Mouse (Mus musculus) neural tube, embryonic 15.5 days (tissue): ENCODE measurements around the gene 2310033P09Rik. TPM values are rescaled to one million over a fixed set of nuclear protein-coding genes. Genes with fewer than 3 reads are reported as not detected.
A peak's percentile ranks its signal among the peaks of the same experiment; 100 is the strongest.

Experiments
- ATAC-seq: fragments of 200-750 bp; cut with Nextera tagmentation; 2 replicates; pipeline ENCODE4 v1.8.0; 2017; ENCODE audit warnings: mild to moderate bottlenecking, moderate TSS enrichment, moderate library complexity; ENCODE audit not compliant: low FRiP score
- H3K27ac ChIP-seq: fragments of 300-500 bp; sonication (generic); replicated peaks from 2 replicates; pipeline ENCODE4 v1.5.1; 2015; ENCODE audit warnings: mild to moderate bottlenecking, inconsistent platforms
- H3K27me3 ChIP-seq: fragments of 300-500 bp; sonication (generic); replicated peaks from 2 replicates; pipeline ENCODE4 v1.6.1; 2015; ENCODE audit warnings: inconsistent platforms
- H3K36me3 ChIP-seq: fragments of 300-500 bp; sonication (generic); 2 replicates; pipeline ENCODE4 v1.6.1; 2015; ENCODE audit warnings: inconsistent platforms
- H3K4me1 ChIP-seq: fragments of 300-500 bp; sonication (generic); 2 replicates; pipeline ENCODE4 v1.6.1; 2015; ENCODE audit warnings: inconsistent platforms
- H3K4me2 ChIP-seq: fragments of 300-500 bp; sonication (generic); 2 replicates; pipeline ENCODE4 v1.6.1; 2015; ENCODE audit warnings: inconsistent platforms, mild to moderate bottlenecking, moderate library complexity
- H3K4me3 ChIP-seq: fragments of 300-500 bp; sonication (generic); replicated peaks from 2 replicates; pipeline ENCODE4 v1.5.1; 2015; ENCODE audit warnings: mild to moderate bottlenecking, inconsistent platforms
- H3K9ac ChIP-seq: fragments of 300-500 bp; sonication (generic); replicated peaks from 2 replicates; pipeline ENCODE4 v1.6.1; 2015; ENCODE audit warnings: mild to moderate bottlenecking, inconsistent platforms
- H3K9me3 ChIP-seq: fragments of 300-500 bp; sonication (generic); replicated peaks from 2 replicates; pipeline ENCODE4 v1.6.1; 2016; ENCODE audit warnings: inconsistent platforms
- WGBS: fragments of 180-500 bp; shearing (Covaris S2); methylation state at CpG from one replicate; pipeline ENCODE4 v1.1.7; 2015; ENCODE audit warnings: mixed read lengths; 5-methylcytosine and 5-hydroxymethylcytosine counted together
- polyA plus RNA-seq: library from polyadenylated mRNA; unstranded; fragments of >200 nt; fragmentation: Nextera tagmentation; extraction: Ambion mirVana; gene quantifications from 2 replicates; pipeline ENCODE4 v1.2.1, GENCODE M21; 2015

2310033P09Rik gene
- polyA plus RNA-seq = 27.3 and 28.6 TPM in 2 replicates

DNA sequence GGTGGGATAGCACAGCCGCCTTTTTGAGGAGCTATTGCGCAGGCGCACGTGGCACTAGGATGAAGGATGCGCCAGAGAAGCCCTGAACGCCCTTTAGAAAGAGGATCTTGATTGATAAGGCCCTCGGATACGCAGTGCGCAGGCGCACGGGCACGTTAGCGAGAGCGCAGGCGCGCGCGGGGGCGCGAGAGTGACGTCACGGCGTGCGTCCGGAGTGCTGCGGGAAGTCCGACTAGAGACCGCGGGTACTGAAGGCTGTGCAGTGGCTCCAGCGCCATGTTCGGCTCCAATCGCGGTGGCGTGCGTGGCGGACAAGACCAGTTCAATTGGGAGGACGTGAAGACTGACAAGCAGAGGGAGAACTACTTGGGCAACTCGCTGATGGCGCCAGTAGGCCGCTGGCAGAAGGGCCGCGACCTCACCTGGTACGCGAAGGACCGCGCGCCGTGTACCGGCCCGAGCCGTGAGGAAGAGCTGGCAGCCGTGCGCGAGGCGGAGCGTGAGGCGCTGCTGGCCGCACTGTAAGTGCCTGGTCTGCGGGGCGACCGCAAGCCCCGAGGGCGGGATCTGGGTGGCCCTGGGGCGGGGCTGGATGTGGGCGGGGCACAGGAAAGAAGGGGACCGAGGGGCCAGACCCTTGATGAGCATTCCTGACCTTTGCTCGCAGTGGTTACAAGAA is at the start of gene 2310033P09Rik:
Gene 2310033P09Rik, plus strand, starts transcription at position 169 of the 679 bp plus-strand sequence.
- no peaks in the 10 kb centered on the region for H3K27me3 ChIP-seq
- H3K4me2 ChIP-seq = peak within 1 kb of the TSS; percentile 91
- under 1% methylated on average over 67 of the region's 67 CpGs for WGBS
- H3K36me3 ChIP-seq = peaks cover 59% of the 10 kb centered on the region
- peaks cover 28% of the 10 kb centered on the region for H3K4me1 ChIP-seq
- peak within 1 kb of the TSS; percentile 84 for H3K9ac ChIP-seq
- ATAC-seq = peak; percentile 89
- H3K27ac ChIP-seq = peak within 1 kb of the TSS; percentile 92
- H3K4me3 ChIP-seq = peak within 1 kb of the TSS; percentile 85
- no peaks in the 10 kb centered on the region for H3K9me3 ChIP-seq

DNA sequence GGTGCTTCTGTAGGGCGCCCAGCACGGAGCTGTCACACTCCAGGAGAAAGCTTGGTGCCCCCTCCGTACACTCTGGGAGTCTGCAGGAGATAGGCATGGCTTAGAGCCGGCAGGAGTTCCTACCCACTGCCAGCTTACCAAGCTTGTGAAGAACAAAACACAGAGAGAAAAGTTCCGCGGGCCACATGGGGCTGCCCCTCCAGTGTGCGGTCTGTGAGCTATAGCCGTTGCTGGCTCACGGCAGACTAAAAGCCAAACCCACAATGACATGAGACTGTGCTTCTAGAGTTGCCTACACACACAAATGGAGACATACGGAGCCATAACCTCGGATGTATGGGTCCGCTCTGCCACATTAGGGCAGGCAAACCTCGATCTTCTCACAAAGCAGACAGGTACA is 49.0 kb upstream of the 2310033P09Rik start:
- peaks cover 16% of the 10 kb centered on the region for H3K4me1 ChIP-seq
- no peaks in the 10 kb centered on the region for H3K27me3 ChIP-seq
- H3K27ac ChIP-seq = no peak overlapping the region
- peaks cover 25% of the 10 kb centered on the region; the same call in 1 of the 2 replicates for H3K36me3 ChIP-seq
- 94% methylated on average over 13 of the region's 13 CpGs for WGBS
- no peak for ATAC-seq
- H3K4me3 ChIP-seq = no peak overlapping the region
- H3K9me3 ChIP-seq = no peaks in the 10 kb centered on the region
- H3K4me2 ChIP-seq = no peak overlapping the region
- H3K9ac ChIP-seq = no peak overlapping the region

DNA sequence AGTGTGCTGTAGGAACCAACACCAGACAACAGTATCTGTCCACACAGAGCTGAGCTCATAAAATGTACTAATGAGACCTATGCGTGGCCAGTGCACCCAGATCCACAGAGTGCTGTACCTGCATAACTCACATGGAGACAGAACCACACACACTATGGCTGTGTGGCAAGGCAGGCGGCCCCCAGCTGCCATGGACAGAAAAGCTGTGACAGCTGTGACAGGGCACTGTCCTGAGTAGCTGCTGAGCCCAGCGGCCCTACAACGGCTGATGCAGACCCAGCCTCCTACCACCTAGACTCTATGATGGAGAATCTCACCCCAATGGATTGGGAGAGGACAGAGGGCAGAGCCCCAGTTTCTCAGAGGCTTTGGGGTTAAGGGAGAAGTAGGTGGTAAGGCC is 48.6 kb upstream of the 2310033P09Rik start:
- H3K9ac ChIP-seq = 0 out of 2 replicates have a peak overlapping the region, but pooled peaks have one; percentile 7
- no peak overlapping the region for H3K4me3 ChIP-seq
- no peaks in the 10 kb centered on the region for H3K27me3 ChIP-seq
- peaks cover 20% of the 10 kb centered on the region for H3K4me1 ChIP-seq
- no peak overlapping the region for H3K4me2 ChIP-seq
- no peaks in the 10 kb centered on the region for H3K9me3 ChIP-seq
- H3K27ac ChIP-seq = no peak overlapping the region
- peaks cover 25% of the 10 kb centered on the region; the same call in 1 of the 2 replicates for H3K36me3 ChIP-seq
- no peak for ATAC-seq
- 92% methylated on average over 4 of the region's 4 CpGs for WGBS

DNA sequence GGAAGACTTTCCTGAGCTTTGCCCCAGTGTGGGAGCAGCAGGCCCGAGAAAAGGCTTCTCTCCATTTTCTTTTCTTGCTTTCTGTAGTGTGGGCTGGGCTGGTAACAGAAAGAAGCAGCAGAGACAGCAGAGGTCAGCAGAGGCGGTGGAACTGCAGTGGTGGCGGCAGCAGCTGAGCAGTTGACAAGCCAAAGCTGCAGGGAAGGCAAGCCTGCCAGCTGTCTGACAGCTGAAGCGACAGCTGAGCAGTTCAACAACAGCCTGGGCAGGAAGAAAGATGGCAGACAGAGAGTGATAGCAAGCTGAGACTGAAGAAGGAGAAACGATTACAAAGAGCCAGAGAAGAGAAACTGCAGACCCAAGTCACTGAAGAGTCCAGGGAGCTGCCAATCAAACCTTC is 46.7 kb upstream of the 2310033P09Rik start:
- Histone ChIP-seq H3K4me1 (peaks cover 20% of the 10 kb centered on the region), H3K27ac (no peak overlapping the region), H3K36me3 (peaks cover 18% of the 10 kb centered on the region; the same call in 1 of the 2 replicates), H3K27me3 (no peaks in the 10 kb centered on the region), H3K9ac (no peak overlapping the region), H3K4me3 (no peak overlapping the region), H3K4me2 (no peak overlapping the region), H3K9me3 (no peaks in the 10 kb centered on the region)
- 81% methylated on average over 5 of the region's 5 CpGs for WGBS
- ATAC-seq = no peak

DNA sequence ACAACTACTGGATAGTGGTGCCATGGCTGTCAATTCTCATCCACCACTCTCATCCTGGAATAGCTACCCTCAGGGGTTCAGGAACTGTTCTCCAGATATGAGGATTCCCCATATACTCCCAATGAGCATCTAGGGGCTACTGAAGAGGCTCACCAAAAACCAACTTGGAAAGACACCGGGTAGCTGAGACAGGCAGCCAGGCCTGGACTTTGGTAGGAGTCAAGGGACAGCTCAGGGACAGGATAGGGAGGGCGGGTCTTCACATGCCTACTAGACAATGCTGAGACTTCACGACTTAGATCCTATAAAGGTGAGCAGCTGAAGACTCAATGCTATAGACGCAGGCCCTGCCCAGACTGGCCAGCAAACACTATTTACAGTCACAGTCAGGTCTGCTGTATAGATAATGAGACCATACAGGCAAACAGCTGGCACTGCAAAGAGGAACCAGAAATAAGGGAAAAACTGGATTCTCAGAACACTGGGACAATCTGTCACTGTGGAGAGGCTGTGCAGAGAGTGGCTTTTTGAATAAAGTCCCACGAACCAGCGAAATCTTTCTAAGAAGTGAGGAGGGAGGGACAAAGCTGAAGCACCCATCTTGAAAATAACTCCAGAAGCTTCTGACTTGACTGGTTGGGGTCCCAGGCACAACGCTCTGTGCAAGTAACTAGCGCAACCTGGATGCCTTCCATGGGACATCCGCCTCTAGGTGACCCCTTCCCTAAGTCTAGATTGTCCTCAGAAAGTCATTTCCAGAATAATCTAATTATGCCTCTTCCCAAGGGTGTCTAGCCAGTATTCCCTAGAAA is 45.5 kb upstream of the 2310033P09Rik start:
- WGBS = 65% methylated on average over 9 of the region's 9 CpGs
- Histone ChIP-seq H3K27me3 (no peaks in the 10 kb centered on the region), H3K4me1 (peaks cover 20% of the 10 kb centered on the region), H3K9me3 (no peaks in the 10 kb centered on the region), H3K9ac (peak overlapping the region; percentile 48), H3K4me2 (peak overlapping the region; percentile 69), H3K36me3 (peaks cover 12% of the 10 kb centered on the region; the same call in 1 of the 2 replicates), H3K4me3 (peak overlapping the region; percentile 67), H3K27ac (peak overlapping the region; percentile 99)
- ATAC-seq = peak; percentile 32

DNA sequence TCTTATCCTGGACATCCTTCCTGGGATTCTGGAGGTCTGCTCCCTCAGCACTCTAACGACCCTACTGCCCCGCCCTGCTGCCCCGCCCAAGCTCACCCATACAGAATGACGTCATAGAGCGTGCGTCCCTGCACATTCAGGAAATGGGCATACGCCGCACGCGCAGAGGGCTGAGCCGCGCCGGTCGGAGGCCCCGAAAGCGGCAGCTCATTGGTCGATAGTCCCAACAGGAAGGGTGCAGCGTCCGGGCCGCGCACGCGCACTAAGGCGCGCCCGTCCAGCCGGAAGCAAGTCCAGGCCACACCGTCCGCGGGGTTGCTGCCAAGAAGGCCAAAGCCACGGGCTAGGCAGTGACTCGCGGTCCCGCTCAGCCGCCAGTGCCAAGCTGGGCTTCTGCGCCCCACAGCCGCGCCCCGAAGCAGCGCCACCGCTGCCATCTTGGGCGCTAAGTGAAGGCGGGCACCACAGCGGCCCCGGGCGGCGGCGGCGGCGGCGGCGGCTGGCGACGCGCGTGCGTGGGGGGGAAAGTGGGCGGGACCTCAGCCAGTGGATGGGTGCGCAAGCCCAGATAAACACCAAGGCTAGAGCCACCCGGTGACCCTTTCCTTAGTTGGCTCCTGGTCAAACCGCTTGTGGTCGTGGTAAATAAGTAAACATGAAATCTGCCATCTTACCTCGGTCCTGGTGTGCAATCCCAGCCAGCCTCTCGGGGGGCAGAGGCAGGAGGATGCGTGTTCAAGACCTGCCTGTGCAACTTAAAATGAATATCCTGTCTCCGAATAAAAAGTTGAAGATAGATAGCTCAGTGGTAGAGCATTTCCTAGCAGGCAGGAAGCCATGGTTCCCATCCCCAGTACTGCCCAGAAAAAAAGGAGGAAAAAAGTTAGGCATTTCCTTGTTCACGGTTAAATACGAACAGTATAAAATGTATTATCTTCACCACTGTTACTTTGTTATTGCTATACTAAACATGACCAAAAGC is 44.6 kb upstream of the 2310033P09Rik start, which contains the start of gene Iba57:
Gene Iba57, minus strand, starts transcription at position 485 of the 982 bp plus-strand sequence.
- Histone ChIP-seq H3K4me1 (peaks cover 20% of the 10 kb centered on the region), H3K9ac (peak within 1 kb of the TSS; percentile 81), H3K27me3 (no peaks in the 10 kb centered on the region), H3K4me2 (peak within 1 kb of the TSS; percentile 69), H3K27ac (peak within 1 kb of the TSS; percentile 99), H3K9me3 (no peaks in the 10 kb centered on the region), H3K4me3 (peak within 1 kb of the TSS; percentile 67), H3K36me3 (peaks cover 4% of the 10 kb centered on the region; the same call in 1 of the 2 replicates)
- WGBS = 3% methylated on average over 65 of the region's 68 CpGs
- peak; percentile 98 for ATAC-seq

DNA sequence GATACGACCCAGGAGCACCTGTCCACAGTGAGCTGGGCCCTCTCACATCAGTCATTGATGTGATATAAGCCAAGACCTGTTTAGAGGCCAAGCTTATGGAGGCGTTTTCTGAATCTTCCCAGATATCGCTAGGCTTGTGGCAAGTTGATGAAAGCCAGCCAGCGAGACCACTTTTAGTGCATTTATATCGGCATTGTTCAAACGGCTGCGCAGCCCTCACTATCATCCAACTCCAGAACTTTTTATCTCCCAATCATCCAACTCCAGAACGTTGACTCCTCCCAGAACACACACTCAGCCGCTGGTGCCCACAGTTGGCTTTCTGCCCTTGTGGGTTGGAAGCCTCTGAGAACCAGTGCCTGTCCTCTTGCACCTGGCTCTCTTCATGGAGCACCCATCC is 43.7 kb upstream of the 2310033P09Rik start:
- Histone ChIP-seq H3K4me2 (peak overlapping the region; percentile 69), H3K27ac (peak overlapping the region; percentile 99), H3K4me3 (peak overlapping the region; percentile 67; the same call in 1 of the 2 replicates), H3K9ac (no peak overlapping the region), H3K4me1 (peaks cover 20% of the 10 kb centered on the region), H3K27me3 (no peaks in the 10 kb centered on the region), H3K36me3 (no peaks in the 10 kb centered on the region), H3K9me3 (no peaks in the 10 kb centered on the region)
- ATAC-seq = no peak
- WGBS = 83% methylated on average over 9 of the region's 9 CpGs

DNA sequence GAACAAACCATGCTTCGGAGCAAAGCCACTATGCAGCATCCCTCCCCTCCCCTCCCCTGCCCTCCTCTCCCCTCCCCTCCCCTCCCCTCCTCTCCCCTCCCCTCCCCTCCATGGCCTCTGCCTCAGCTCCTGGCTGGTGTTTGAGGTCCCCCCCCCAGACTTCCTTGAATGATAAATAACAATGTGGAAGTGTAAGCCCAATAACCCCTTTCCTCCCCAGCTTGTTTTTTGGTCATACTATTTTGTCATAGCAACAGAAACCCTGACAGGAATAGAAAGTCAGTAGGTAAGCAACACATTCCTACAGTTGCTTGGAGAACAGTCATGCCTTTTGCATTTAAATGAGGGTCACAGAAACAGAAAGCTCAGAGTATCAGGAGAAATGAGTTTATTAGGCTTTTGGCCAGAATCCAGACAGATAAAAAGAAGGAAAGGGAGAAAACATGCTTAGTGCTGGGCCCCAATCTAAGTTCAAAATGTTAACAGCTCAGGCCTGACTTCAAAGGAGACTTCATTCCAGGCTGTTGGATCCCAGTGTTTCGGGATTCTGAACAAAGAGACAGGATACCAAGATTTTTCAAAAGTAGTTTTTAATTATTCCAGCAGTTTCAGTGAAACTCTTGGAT is 42.4 kb upstream of the 2310033P09Rik start:
- WGBS = 40% methylated on average over 1 of the region's 2 CpGs
- no peak for ATAC-seq
- H3K9me3 ChIP-seq = no peaks in the 10 kb centered on the region
- no peaks in the 10 kb centered on the region for H3K36me3 ChIP-seq
- H3K27ac ChIP-seq = peak overlapping the region; percentile 51; the same call in 1 of the 2 replicates
- no peak overlapping the region for H3K9ac ChIP-seq
- no peaks in the 10 kb centered on the region for H3K27me3 ChIP-seq
- H3K4me2 ChIP-seq = no peak overlapping the region
- no peak overlapping the region for H3K4me3 ChIP-seq
- peaks cover 20% of the 10 kb centered on the region for H3K4me1 ChIP-seq

DNA sequence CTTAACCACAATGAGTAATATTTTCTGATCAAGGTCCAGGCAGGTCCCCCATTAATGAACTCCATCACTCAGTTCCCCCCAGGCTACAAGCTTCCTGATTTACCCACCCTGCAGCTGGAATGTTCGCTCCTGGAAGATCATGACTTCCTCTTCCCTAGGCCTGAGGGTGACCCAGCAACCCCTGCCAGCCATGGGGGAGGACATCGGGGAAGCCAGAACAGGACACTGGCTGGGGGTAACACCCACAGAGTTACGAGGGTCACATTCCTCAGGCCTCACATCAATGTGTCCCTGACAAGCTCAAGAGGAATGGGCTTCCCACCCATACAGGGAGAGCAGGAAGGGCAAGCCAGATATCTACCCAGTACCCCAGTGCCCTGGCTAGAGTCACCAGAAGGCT is 38.3 kb upstream of the 2310033P09Rik start:
- Histone ChIP-seq H3K36me3 (no peaks in the 10 kb centered on the region), H3K27ac (no peak overlapping the region), H3K9ac (no peak overlapping the region), H3K27me3 (peaks cover 8% of the 10 kb centered on the region), H3K4me1 (no peaks in the 10 kb centered on the region), H3K4me2 (no peak overlapping the region), H3K4me3 (no peak overlapping the region), H3K9me3 (no peaks in the 10 kb centered on the region)
- ATAC-seq = no peak
- WGBS = 78% methylated on average over 3 of the region's 3 CpGs

DNA sequence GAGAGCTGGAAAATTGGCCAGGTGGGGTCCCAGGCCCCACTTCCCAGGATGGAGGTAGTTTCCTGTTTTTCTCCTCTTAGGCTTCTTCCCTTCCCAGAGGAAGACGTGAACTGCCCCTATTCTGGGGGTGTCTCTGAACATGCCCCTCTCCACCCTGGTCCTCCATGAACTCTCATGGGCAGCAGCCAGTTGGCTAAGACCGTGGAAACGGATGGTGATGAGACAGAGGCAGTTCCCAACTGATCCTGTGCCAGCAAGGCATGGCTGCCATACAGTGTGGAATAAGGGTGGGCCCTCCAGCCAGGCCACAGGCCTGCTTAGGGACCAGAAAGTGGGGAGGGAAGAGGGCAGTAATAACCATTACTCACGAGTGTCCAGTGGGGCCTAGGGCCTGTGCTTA is 37.6 kb upstream of the 2310033P09Rik start:
- Histone ChIP-seq H3K9ac (no peak overlapping the region), H3K9me3 (no peaks in the 10 kb centered on the region)

More for the DNA sequence above, 37.6 kb upstream of the 2310033P09Rik start:
- WGBS = 77% methylated on average over 4 of the region's 4 CpGs
- no peak for ATAC-seq
- H3K4me1 ChIP-seq = no peaks in the 10 kb centered on the region
- no peak overlapping the region for H3K4me3 ChIP-seq
- H3K27me3 ChIP-seq = peaks cover 15% of the 10 kb centered on the region
- H3K4me2 ChIP-seq = no peak overlapping the region
- H3K36me3 ChIP-seq = no peaks in the 10 kb centered on the region
- H3K27ac ChIP-seq = no peak overlapping the region
